Mouse (Mus musculus) myocyte (in vitro differentiated cells): ENCODE results near the gene Jazf1.

Source experiments
- CEBPB ChIP-seq: IDR thresholded peaks from 2 replicates; pipeline ENCODE4 v1.6.1; 2011; ENCODE audit warnings: mild to moderate bottlenecking, moderate library complexity; ENCODE audit not compliant: poor library complexity, insufficient read depth, severe bottlenecking
- POLR2A ChIP-seq: IDR thresholded peaks from one replicate; pipeline ENCODE4 v1.6.1; 2011; ENCODE audit warnings: low read depth, mild to moderate bottlenecking, control low read depth, moderate library complexity; ENCODE audit not compliant: insufficient read length

- TF ChIP-seq POLR2A (no peak), CEBPB (no peak)
These were observed 114.0 kb downstream of the Jazf1 start for GRCm38 (mm10) chr6:52954441-52954840.
